Mouse (Mus musculus) kidney, postnatal 0 days (tissue): ENCODE measurements at regions not wholly inside any gene's neighbourhood (a gene's known extent, or its start where the extent isn't known, plus 50 kb on each side); places are given as distances from the start of the nearest gene placed in this dataset.
A peak's percentile ranks its signal among the peaks of the same experiment; 100 is the strongest.

ENCODE experiments used
- ATAC-seq: fragments of 200-750 bp; cut with Nextera tagmentation; replicated peaks from 2 replicates; pipeline ENCODE4 v1.8.0; 2017; ENCODE audit warnings: low read depth, moderate number of reproducible peaks, moderate TSS enrichment, moderate library complexity; ENCODE audit not compliant: low FRiP score
- DNase-seq: peaks from one replicate; pipeline ENCODE4 v3.0.0-alpha.2; 2016; ENCODE audit warnings: low spot score
- H3K27ac ChIP-seq: fragments of 300-500 bp; sonication (generic); 2 replicates; pipeline ENCODE4 v1.5.1; 2014; ENCODE audit warnings: mild to moderate bottlenecking
- H3K27me3 ChIP-seq: fragments of 300-500 bp; sonication (generic); 2 replicates; pipeline ENCODE4 v1.6.1; 2014; ENCODE audit warnings: low read length, mixed read lengths; ENCODE audit not compliant: insufficient read depth
- H3K36me3 ChIP-seq: fragments of 300-500 bp; sonication (generic); 2 replicates; pipeline ENCODE4 v1.6.1; 2014; ENCODE audit warnings: low read length, mixed read lengths; ENCODE audit not compliant: insufficient read depth
- H3K4me1 ChIP-seq: fragments of 300-500 bp; sonication (generic); replicated peaks from 2 replicates; pipeline ENCODE4 v1.6.1; 2014; ENCODE audit warnings: antibody characterized with exemption, low read length, mixed read lengths; ENCODE audit not compliant: insufficient read depth
- H3K4me2 ChIP-seq: fragments of 300-500 bp; sonication (generic); 2 replicates; pipeline ENCODE4 v1.6.1; 2014; ENCODE audit warnings: mild to moderate bottlenecking, low read length, moderate library complexity, mixed read lengths
- H3K4me3 ChIP-seq: fragments of 300-500 bp; sonication (generic); replicated peaks from 2 replicates; pipeline ENCODE4 v1.5.1; 2014; ENCODE audit warnings: low read depth, low read length
- H3K9ac ChIP-seq: fragments of 300-500 bp; sonication (generic); 2 replicates; pipeline ENCODE4 v1.6.1; 2014; ENCODE audit warnings: low read depth, low read length
- H3K9me3 ChIP-seq: fragments of 300-500 bp; sonication (generic); replicated peaks from 2 replicates; pipeline ENCODE4 v1.6.1; 2016; ENCODE audit warnings: low read length, inconsistent platforms, mixed read lengths
- CTCF ChIP-seq: IDR thresholded peaks from 2 replicates; pipeline ENCODE4 v1.5.1; 2016; ENCODE audit warnings: antibody characterized with exemption, low read depth, mild to moderate bottlenecking, moderate library complexity
- WGBS: fragments of 180-500 bp; shearing (Covaris S2); extraction: QIAGEN DNeasy Blood & Tissue Kit; methylation state at CpG from one replicate; pipeline ENCODE4 v1.1.7; 2014; 5-methylcytosine and 5-hydroxymethylcytosine counted together

DNA sequence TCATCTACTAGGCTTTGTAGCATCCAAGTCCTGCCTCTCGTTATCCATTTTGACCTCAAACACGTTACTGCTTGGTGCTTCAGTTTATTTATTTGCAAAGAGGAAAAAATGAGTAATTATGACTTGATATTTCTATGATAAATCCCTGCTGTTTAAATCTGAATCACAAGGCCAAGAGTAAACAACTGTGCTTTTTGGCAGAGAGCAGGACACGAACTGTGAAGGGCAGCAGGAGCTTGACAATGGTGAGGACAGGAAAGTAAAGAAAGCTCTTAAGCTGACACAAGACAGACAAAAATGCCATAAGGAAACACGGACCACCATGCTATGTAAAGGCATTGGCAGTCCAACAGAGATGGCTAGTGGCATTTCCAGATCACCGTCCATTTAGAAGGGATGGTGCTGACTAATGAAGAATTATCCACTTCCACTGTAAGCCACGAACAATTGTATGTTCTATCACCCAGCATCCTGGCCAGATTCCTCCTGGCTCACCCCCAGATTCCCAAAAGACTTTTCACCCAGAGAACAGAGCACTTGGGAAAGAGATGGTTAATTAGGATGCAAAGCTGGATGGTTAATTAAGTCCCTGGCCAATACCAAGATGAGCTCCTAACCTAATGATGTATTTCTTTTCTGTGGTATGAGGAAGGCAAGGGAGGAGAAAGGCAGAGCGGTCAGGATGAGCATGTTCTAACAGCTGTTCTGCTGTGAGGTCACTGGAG lies 476.1 kb upstream of the Cdh5 start:
- no peak for TF ChIP-seq CTCF
- Histone ChIP-seq H3K4me1 (no peaks in the 10 kb centered on the region), H3K27me3 (no peaks in the 10 kb centered on the region), H3K36me3 (no peaks in the 10 kb centered on the region), H3K9me3 (no peaks in the 10 kb centered on the region), H3K9ac (no peak overlapping the region), H3K27ac (no peak overlapping the region), H3K4me3 (no peak overlapping the region), H3K4me2 (no peak overlapping the region)
- DNase-seq (peak; percentile 37), ATAC-seq (no peak)
- 71% methylated on average over 7 of the region's 7 CpGs for WGBS

- Histone ChIP-seq H3K4me2 (no peak overlapping the region), H3K9me3 (no peaks in the 10 kb centered on the region), H3K4me1 (no peaks in the 10 kb centered on the region), H3K9ac (no peak overlapping the region), H3K27ac (no peak overlapping the region), H3K36me3 (no peaks in the 10 kb centered on the region), H3K27me3 (no peaks in the 10 kb centered on the region), H3K4me3 (no peak overlapping the region)
- no peak for DNase-seq
- 56% methylated on average over 4 of the region's 4 CpGs for WGBS
- ATAC-seq = no peak
- no peak for TF ChIP-seq CTCF
These were observed 475.0 kb upstream of the Cdh5 start for GRCm38 (mm10) chr8:103626446-103626845.

- no peaks in the 10 kb centered on the region for H3K4me1 ChIP-seq
- TF ChIP-seq CTCF = no peak
- ATAC-seq = no peak
- H3K27me3 ChIP-seq = no peaks in the 10 kb centered on the region
- H3K4me2 ChIP-seq = no peak overlapping the region
- no peak for DNase-seq
- no peaks in the 10 kb centered on the region for H3K9me3 ChIP-seq
- 83% methylated on average over 6 of the region's 6 CpGs for WGBS
- H3K9ac ChIP-seq = no peak overlapping the region
- H3K36me3 ChIP-seq = no peaks in the 10 kb centered on the region
- H3K27ac ChIP-seq = no peak overlapping the region
- H3K4me3 ChIP-seq = no peak overlapping the region
These were observed 468.9 kb upstream of the Cdh5 start for GRCm38 (mm10) chr8:103632543-103632942.

GRCm38 (mm10) chr8:103634951-103635350 lies 466.5 kb upstream of the Cdh5 start:
- no peak overlapping the region for H3K27ac ChIP-seq
- no peak overlapping the region for H3K4me3 ChIP-seq
- DNase-seq (no peak), ATAC-seq (no peak)
- no peaks in the 10 kb centered on the region for H3K4me1 ChIP-seq
- TF ChIP-seq CTCF = no peak
- H3K27me3 ChIP-seq = no peaks in the 10 kb centered on the region
- no peak overlapping the region for H3K9ac ChIP-seq
- no peaks in the 10 kb centered on the region for H3K36me3 ChIP-seq
- no peaks in the 10 kb centered on the region for H3K9me3 ChIP-seq
- 64% methylated on average over 14 of the region's 14 CpGs for WGBS
- H3K4me2 ChIP-seq = no peak overlapping the region

GRCm38 (mm10) chr8:103643621-103644020 lies 457.8 kb upstream of the Cdh5 start:
- no peak overlapping the region for H3K27ac ChIP-seq
- H3K9ac ChIP-seq = no peak overlapping the region
- TF ChIP-seq CTCF = no peak
- no peaks in the 10 kb centered on the region for H3K36me3 ChIP-seq
- H3K4me2 ChIP-seq = no peak overlapping the region
- H3K4me3 ChIP-seq = no peak overlapping the region
- no peaks in the 10 kb centered on the region for H3K4me1 ChIP-seq
- DNase-seq (no peak), ATAC-seq (no peak)
- no peaks in the 10 kb centered on the region for H3K9me3 ChIP-seq
- no peaks in the 10 kb centered on the region for H3K27me3 ChIP-seq
- WGBS = 89% methylated on average over 2 of the region's 2 CpGs

DNA sequence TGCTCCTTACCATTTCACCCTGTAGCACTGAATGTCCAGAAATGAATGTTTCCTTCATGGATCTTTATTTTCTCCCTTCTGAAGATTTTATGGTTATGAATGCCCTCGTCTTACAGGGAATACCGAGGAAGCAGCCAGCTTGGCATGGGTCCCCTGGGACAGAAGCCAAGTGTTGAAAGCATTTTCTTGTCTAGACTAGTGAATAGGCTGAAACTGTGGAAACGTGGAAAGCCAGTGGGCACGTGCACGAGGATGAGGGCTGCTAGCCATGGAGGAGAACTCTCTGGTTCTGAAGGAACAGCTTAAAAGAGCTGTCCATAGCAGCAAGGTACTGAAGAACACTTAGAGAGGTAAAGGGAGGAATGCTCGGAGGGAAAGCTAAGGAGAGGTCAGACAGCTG lies 457.3 kb upstream of the Cdh5 start:
- H3K4me3 ChIP-seq = no peak overlapping the region
- no peak overlapping the region for H3K4me2 ChIP-seq
- H3K27me3 ChIP-seq = no peaks in the 10 kb centered on the region
- no peak for TF ChIP-seq CTCF
- 69% methylated on average over 6 of the region's 6 CpGs for WGBS
- H3K4me1 ChIP-seq = no peaks in the 10 kb centered on the region
- H3K9me3 ChIP-seq = no peaks in the 10 kb centered on the region
- DNase-seq (peak; percentile 14), ATAC-seq (no peak)
- no peak overlapping the region for H3K27ac ChIP-seq
- no peaks in the 10 kb centered on the region for H3K36me3 ChIP-seq
- H3K9ac ChIP-seq = no peak overlapping the region

- ATAC-seq (no peak), DNase-seq (no peak)
- H3K4me1 ChIP-seq = no peaks in the 10 kb centered on the region
- H3K9me3 ChIP-seq = no peaks in the 10 kb centered on the region
- no peak overlapping the region for H3K9ac ChIP-seq
- no peak for TF ChIP-seq CTCF
- H3K4me3 ChIP-seq = no peak overlapping the region
- WGBS = 88% methylated on average over 3 of the region's 3 CpGs
- H3K4me2 ChIP-seq = no peak overlapping the region
- no peaks in the 10 kb centered on the region for H3K27me3 ChIP-seq
- no peak overlapping the region for H3K27ac ChIP-seq
- no peaks in the 10 kb centered on the region for H3K36me3 ChIP-seq
These were observed 456.6 kb upstream of the Cdh5 start for GRCm38 (mm10) chr8:103644845-103645244.
